Mouse (Mus musculus) ES-E14 (cell line): ENCODE measurements at regions not wholly inside any gene's neighbourhood (a gene's known extent, or its start where the extent isn't known, plus 50 kb on each side); places are given as distances from the start of the nearest gene placed in this dataset.

Experiments
- CHD2 ChIP-seq: IDR thresholded peaks from 2 replicates; pipeline ENCODE4 v1.6.1; 2014; ENCODE audit warnings: mild to moderate bottlenecking, low read depth, low read length, inconsistent platforms
- HCFC1 ChIP-seq: IDR thresholded peaks from 2 replicates; pipeline ENCODE4 v1.6.1; 2012; ENCODE audit warnings: low read length, inconsistent platforms, borderline replicate concordance; ENCODE audit not compliant: insufficient read depth
- MAFK ChIP-seq: IDR thresholded peaks from 2 replicates; pipeline ENCODE4 v1.6.1; 2014; ENCODE audit warnings: mild to moderate bottlenecking, low read depth, low read length, inconsistent platforms; ENCODE audit not compliant: insufficient read depth
- ZC3H11A ChIP-seq: IDR thresholded peaks from 2 replicates; pipeline ENCODE4 v1.6.1; 2012; ENCODE audit warnings: low read depth, mild to moderate bottlenecking, inconsistent platforms, low read length, borderline replicate concordance
- ZNF384 ChIP-seq: IDR thresholded peaks from 2 replicates; pipeline ENCODE4 v1.6.1; 2012; ENCODE audit warnings: low read depth, low read length, inconsistent platforms

DNA sequence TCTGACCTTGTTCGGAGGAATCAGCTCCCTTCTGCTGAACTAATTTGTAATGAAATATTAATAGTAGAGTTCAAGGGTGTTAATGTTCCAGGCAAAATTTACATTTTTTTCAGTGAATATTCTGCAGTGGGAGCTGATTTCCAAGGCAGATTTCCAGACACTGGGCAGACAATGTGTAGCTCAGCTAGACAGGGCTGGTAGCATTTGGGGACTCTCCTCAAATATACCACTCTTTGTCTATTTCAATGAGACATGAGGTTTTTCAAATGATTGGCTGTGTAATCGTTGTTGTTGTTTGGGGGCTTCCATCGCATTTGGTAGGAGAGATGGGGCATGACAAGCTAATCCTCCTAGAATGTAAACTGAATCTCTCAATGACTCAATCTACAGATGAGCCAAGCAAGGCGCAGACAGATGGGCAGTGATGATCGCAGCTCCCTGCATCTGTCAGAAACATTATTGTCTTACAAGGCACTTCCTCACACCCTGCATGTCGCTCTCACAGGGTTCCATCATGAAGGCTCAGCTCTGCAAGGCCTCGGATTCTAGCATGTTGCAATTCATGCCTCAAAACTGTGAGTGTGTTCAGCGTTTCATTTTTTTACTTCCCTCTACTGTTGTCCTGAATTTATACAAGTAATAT lies 241.7 kb upstream of the Akirin2 start:
- no peak for TF ChIP-seq CHD2
- no peak for TF ChIP-seq ZC3H11A
- TF ChIP-seq MAFK = no peak
- no peak for TF ChIP-seq ZNF384
- no peak for TF ChIP-seq HCFC1
